Mouse (Mus musculus) embryo, embryonic 9.5 days (tissue): ENCODE results near the gene Lrat.

ENCODE experiments used
- DNase-seq: peaks from one replicate; pipeline ENCODE4 v3.0.0-alpha.2; 2017; ENCODE audit errors: extremely low spot score

Gene Lrat

DNA sequence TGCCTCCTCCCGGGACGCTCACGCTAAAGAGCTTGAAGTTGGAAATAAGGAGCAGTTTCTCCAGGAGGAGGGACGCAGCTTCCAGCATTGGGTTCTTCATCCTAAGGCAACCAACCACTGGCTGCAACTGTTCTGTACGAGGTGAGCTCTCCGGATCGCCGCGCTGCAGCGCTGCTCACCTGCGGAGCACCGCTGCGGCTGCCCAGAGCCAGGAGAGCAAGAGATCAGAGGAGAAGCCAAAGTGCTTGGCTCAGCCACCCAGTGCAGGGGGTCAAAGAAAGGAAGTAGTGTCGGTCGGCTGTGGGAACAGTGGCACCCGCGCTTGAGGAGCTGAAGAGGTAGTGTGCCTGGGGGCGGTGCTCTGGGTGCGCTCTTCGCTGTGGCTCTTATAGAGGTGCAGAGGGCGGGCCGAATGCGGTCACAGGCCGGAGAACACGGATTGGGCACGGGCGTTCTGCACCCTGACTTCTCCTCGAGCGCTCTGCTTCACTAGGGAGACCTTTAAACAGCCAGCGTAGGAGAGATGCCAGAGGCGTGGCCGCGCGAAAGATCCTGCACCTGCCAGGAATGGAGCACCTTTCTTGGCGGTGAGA lies at the start of gene Lrat:
Lrat (minus strand) TSS at position 361 of the 593 bp plus-strand sequence.
- no peak for DNase-seq

GRCm38 (mm10) chr3:82952173-82952962 lies 48.6 kb upstream of the Lrat start:
- no peak for DNase-seq

DNA sequence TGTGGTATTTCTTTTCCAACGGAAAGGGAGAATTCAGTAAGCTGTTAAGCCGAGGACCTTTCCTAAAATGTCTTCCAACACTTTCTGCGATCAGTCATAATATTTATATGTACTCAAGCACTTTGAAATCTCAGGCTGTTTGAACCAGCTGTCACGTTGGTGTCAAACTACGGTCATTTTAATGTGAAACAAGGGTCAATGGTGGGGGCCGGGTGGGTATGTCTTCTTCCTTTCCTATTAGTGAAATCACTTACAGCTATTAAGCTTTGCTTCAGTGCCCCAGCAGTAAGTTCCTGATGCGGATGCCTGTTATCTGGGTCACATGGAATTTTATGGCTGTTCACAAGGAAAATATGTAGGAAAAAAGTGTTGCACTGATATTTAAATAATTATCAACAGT lies 46.9 kb upstream of the Lrat start:
- DNase-seq = no peak

DNA sequence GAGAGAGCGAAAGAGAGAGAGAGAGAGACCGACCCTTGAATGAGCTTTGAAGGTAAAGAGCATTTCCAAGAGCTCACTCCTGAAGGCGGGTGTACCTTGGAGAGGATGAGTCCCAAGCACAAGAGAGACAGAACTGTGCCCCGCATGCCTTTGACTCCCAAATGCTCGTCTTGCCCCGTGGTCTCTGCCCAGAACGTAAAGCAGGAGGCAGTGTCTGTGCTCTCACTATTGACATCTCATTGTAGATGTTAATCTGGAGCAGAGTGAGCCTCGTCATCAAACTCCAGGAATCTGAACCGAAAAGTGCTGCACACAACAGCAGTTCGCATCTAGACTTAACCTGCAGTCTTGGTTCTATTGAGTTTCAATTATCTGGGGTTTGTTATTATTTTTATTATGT lies 46.4 kb upstream of the Lrat start:
- DNase-seq = no peak

GRCm38 (mm10) chr3:82946375-82947107 lies 42.8 kb upstream of the Lrat start:
- DNase-seq = no peak

DNA sequence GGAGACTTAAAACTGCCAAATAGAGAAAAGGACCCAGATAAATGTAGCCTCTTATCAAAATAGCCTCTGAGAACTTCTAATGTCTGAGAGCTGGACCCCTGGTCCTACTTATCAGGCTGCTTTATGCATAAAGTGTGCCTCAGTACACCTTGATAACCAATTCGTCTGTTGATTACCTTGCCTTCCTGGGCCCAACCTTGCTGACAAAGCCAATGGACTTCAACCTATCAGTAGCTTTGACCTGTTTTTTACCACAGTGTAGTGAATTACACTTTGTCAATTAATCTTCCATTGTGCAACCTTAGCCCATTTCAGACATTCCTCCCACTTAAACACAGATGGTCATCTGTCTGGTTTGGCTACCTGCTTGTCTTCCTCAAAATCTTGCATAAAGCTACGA lies 24.1 kb upstream of the Lrat start:
- DNase-seq = no peak

DNA sequence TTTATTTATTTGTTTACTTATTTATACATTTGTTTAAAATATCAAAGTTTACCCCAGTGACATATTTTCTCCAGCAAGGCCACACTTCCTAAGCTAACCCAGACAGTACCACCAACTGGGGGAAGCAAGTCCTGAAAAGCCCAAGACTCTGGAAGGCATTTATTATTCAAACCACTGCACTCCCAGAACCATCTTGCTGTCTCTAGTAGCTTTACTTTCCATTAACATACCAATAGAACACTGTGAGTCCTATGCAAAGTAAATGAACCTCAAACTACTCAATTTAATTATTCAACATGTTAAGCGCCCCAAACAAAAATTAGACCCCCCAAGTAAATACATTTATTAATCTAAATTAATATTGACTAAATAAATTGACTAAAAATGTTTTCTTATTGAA lies 11.9 kb upstream of the Lrat start:
- DNase-seq = no peak

GRCm38 (mm10) chr3:82908671-82909070 lies 4.9 kb upstream of the Lrat start:
- no peak for DNase-seq

DNA sequence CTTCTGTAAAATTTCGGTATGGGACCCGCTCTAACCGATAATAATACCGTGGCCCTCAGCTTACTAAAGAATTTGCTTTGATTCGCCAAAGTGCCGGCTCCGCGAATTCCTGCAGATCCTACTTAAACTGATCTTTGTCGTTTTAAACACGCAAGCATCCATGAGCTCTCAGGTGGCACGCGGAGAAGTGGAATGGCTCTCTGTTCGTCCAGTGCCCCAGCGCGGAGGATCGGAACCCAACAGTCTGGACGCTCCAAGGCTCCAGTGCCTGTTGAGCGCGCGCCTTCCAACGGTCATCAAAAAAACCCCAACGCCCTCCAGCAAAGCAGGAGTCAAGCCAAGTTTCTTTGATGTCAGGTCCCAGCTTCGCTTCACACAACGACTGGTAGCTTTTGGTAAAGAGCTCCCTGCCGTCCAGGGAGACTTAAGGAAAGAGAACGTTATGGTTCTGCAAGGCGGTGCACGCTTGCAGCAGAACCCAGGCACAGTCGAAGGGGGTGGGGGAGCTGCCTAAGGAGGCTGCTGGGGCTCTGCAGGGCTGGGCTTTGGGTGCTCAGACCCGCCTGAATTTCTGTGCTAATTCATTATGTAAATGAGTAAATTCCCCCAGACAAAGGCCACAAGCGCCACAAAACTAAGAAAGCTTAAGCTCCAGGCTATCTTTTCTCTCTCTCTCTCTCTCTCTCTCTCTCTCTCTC lies 587 bp upstream of the Lrat start:
- DNase-seq = peak; percentile 24

- DNase-seq = peak; percentile 11
Observed at GRCm38 (mm10) chr3:82902757-82903612, 788 bp downstream of the Lrat start.

DNA sequence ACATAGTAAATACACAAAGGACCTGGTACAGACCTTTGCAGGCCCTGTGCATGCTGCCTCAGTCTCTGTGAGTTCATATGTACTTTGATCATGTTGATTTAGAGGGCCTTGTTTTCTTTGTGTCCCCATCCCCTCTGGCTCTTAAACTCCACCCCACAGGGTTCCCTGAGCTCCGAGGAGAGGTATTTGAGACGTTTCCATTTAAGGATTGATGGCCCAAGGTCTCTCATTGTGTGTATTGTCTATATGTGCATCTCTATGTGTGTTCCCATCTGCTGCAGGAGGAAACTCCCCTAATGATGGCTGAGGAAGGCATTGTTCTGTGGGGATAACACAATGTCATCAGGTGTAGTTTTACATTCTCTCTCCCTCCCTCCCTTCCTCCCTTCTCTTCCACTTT lies 14.9 kb downstream of the Lrat start:
- DNase-seq = no peak

- peak; percentile 62 for DNase-seq
Observed at GRCm38 (mm10) chr3:82877258-82877657, 26.5 kb downstream of the Lrat start.

DNA sequence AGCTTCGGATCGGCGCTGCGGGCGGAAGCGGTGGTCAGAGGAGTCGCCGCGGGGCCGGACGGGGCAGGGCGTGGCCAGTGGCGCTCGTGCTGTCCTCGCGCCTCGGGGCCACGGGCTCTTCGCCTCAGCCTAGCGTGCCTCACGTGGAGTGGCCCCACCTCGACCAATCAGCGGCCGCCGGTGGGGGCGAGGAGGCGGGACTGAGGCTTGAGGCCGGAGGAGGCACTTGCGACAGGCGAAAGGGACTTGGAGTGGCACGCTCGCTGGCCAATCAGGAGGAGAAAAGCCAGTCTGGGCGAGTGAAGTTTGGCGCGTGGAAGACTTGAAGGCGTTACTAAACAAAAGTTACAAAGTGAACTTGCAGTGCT lies 27.4 kb downstream of the Lrat start, which contains the start of gene Rbm46:
Rbm46 (minus strand) TSS at position 112 of the 368 bp plus-strand sequence.
- peak; percentile 81 for DNase-seq

- DNase-seq = no peak
Observed at GRCm38 (mm10) chr3:82875671-82876371, 28.0 kb downstream of the Lrat start.

GRCm38 (mm10) chr3:82857414-82858077 lies 46.2 kb downstream of the Lrat start:
- peak; percentile 41 for DNase-seq
